Mouse (Mus musculus) bone marrow macrophage, adult 2 months (primary cell): ENCODE data around the gene Sctr. TPM values are rescaled to one million over a fixed set of nuclear protein-coding genes. Genes with fewer than 3 reads are reported as not detected.
A peak's percentile ranks its signal among the peaks of the same experiment; 100 is the strongest.

Experiments used
- H3K27ac ChIP-seq: 2 replicates; pipeline ENCODE4 v1.5.1; 2012; ENCODE audit warnings: low read depth, low read length; ENCODE audit not compliant: insufficient read depth
- H3K4me1 ChIP-seq: 2 replicates; pipeline ENCODE4 v1.6.1; 2012; ENCODE audit warnings: low read length; ENCODE audit not compliant: control insufficient read depth, insufficient read depth
- H3K4me3 ChIP-seq: 2 replicates; pipeline ENCODE4 v1.5.1; 2012; ENCODE audit warnings: mild to moderate bottlenecking, low read length, moderate library complexity; ENCODE audit not compliant: insufficient read depth
- CTCF ChIP-seq: IDR thresholded peaks from 2 replicates; pipeline ENCODE4 v1.5.1; 2012; ENCODE audit warnings: low read depth, mild to moderate bottlenecking, low read length, moderate library complexity
- POLR2A ChIP-seq: IDR thresholded peaks from 2 replicates; pipeline ENCODE4 v1.6.1; 2012; ENCODE audit warnings: mild to moderate bottlenecking, low read depth, low read length, borderline replicate concordance
- polyA plus RNA-seq: library from polyadenylated mRNA; stranded (reverse); fragments of >200 nt; gene quantifications from 2 replicates; pipeline ENCODE4 v1.2.4, GENCODE M21; 2012; ENCODE audit not compliant: missing spikeins, insufficient read depth, insufficient read length

Sctr gene
- polyA plus RNA-seq, 1 experiment, result not detected

DNA sequence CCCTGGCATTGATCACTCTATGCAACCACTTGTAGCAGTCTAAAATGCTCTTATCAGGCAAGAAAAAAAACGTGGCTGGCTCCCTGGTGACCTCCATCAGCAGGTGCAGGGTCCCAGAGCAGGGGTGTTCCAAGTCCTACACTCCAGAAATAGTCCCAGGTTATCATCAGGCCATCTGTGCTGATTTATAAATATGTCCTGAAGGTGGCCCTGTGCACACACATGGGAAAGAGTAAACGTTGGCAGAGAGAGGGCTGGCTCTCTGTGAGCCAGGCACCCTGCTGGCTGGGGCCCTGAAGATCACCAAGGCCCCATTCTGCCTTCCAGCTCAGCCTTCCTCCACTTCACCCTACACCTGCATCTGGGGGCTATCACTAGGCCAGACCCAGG is 18.4 kb downstream of the Sctr start:
- H3K27ac ChIP-seq, result no peak overlapping the region
- no peak overlapping the region for H3K4me3 ChIP-seq
- H3K4me1 ChIP-seq, result peaks cover 5% of the 10 kb centered on the region; the same call in 1 of the 2 replicates
- no peak for TF ChIP-seq POLR2A
- no peak for TF ChIP-seq CTCF

GRCm38 (mm10) chr1:120027693-120028092 is 21.0 kb downstream of the Sctr start:
- H3K27ac ChIP-seq, result no peak overlapping the region

GRCm38 (mm10) chr1:120030474-120030873 is 23.8 kb downstream of the Sctr start:
- TF ChIP-seq CTCF (no peak), POLR2A (no peak)
- H3K27ac ChIP-seq, result no peak overlapping the region
- H3K4me1 ChIP-seq, result peaks cover 13% of the 10 kb centered on the region; the same call in 1 of the 2 replicates
- H3K4me3 ChIP-seq, result no peak overlapping the region

More at GRCm38 (mm10) chr1:120027693-120028092, 21.0 kb downstream of the Sctr start:
- Histone ChIP-seq H3K4me3 (no peak overlapping the region), H3K4me1 (0 out of 2 replicates have a peak, but pooled peaks cover 2% of the 10 kb centered on the region)
- no peak for TF ChIP-seq POLR2A
- TF ChIP-seq CTCF, result no peak

DNA sequence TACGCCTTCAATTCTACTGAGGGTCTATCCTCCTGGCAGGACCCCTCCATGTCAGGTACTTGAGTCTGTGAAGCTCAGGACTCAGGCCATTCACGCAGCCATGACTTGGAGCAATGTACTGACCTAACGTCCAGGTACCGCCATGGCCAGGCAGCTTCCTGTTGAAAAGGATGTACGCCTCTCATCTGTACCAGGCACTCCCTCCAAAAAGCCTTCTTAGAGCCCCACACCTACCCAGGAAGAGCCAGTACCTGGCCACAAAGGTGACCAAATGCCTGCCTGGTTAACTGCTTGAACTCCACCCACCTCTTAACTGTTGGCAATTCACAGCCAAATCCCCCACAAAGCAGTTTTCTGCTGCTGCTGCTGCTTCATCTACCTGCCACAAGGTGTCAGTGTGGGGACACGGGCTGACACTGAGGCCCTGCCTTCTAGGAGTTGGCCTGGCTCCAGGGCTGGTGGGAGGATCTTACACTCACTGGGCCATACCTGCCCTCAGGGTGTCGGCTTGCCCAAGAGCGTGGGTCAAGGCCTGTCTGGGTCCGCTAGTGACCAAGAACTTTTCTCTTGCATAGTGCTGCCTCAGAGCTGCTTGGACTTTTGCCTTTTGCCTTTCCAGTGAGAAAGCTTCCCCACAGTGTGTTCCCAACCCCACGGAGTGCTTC is 26.2 kb downstream of the Sctr start:
- Histone ChIP-seq H3K27ac (no peak overlapping the region), H3K4me1 (peaks cover 18% of the 10 kb centered on the region), H3K4me3 (no peak overlapping the region)
- TF ChIP-seq POLR2A (no peak), CTCF (peak; percentile 92)

DNA sequence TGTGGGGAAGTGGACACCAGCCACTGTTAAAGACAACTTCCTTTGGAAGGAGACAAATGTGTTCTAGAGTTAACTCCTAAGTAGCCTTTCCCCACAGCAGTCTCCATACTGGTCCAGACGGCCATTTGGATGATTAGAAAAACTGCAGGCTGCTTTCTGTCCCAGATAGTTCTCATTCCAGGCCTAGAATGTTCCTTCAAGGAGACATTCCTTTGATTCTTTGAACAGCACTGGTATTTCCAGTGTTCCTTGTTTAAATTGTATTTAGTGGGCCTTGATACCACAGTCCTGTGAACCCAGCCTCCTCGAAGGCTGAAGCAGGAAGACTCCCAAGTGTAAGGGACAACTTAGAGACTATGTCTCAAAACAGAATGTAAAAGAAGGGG is 26.8 kb downstream of the Sctr start:
- TF ChIP-seq POLR2A, result no peak
- no peak for TF ChIP-seq CTCF
- no peak overlapping the region for H3K27ac ChIP-seq
- peaks cover 23% of the 10 kb centered on the region for H3K4me1 ChIP-seq
- H3K4me3 ChIP-seq, result no peak overlapping the region

DNA sequence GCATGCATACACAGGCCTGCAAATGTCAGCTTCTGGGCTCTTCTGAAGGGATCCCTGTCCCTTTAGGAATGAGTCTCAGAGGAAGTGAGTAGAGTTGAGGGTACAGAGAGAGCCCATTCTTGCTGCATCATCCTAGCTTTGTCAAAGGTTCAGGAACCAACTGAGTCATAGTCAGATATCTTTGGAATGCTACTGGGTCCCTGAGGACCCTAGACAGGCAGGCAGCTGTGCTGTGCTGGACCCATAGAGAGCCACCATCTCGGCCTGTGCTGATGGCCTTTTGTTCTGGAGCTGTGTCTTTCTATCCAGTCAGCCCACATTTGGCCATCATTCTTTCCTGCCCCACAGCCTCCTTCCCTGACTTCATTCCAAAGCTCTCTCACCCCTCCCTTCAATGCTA is 28.1 kb downstream of the Sctr start:
- Histone ChIP-seq H3K27ac (no peak overlapping the region), H3K4me1 (peaks cover 36% of the 10 kb centered on the region), H3K4me3 (no peak overlapping the region)
- TF ChIP-seq POLR2A (no peak), CTCF (no peak)

GRCm38 (mm10) chr1:120035456-120036034 is 28.9 kb downstream of the Sctr start:
- H3K4me3 ChIP-seq, result no peak overlapping the region
- peaks cover 39% of the 10 kb centered on the region for H3K4me1 ChIP-seq
- no peak for TF ChIP-seq CTCF
- TF ChIP-seq POLR2A, result no peak
- no peak overlapping the region for H3K27ac ChIP-seq

DNA sequence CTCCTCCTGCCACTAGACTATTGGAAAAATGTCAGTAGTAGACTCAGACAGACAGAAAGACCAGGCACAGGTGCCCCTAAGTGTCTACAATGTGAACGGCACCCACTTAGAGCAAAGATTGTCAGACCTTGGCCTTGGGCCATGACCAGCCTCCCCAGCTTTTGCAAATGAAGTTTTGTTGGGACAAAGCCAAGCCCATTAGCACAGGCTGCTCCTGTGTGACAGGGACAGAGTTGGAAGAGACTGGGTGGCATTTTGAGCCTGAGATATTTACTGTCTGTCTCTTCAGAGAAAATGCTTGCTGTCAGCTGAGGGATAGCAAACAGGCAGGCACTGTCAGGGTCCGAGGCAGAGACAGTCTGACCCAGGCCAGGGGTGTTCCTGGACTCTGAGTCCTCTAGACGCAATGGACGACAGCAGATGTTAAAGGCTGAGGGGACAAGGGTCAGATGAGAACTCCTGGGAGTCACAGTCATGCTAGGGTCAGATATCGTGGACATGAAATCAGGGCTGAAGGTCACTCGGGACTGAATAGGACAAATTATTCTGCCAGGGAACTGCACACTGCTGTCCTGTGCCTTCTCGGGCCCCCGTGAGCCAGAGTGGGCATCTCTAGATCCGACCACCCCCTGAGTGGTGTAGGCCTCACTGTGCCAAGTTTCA is 30.5 kb downstream of the Sctr start:
- Histone ChIP-seq H3K4me3 (no peak overlapping the region), H3K27ac (no peak overlapping the region)

GRCm38 (mm10) chr1:120038594-120038993 is 31.9 kb downstream of the Sctr start:
- no peak overlapping the region for H3K4me3 ChIP-seq

More for the DNA sequence above, 30.5 kb downstream of the Sctr start:
- peaks cover 39% of the 10 kb centered on the region for H3K4me1 ChIP-seq
- no peak for TF ChIP-seq CTCF
- TF ChIP-seq POLR2A, result no peak

DNA sequence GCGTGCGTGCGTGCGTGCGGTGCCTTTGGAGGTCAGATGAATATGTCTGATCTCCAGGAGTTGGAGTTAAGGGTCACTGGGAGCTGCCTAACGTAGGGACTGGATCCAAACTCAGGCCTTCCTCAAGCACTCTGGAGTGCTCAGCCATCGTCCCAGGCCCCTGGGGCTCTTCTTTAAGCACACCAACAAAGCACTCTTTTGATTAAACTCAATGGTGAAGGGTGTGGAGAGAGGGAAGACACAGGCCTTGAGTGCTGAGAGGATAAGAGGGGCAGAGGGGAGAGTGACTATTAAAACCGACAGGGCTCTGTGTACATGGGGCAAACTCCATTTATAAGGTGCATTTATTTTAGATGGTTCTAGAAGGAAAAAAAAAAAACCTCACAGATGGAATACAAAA is 35.7 kb downstream of the Sctr start:
- peaks cover 33% of the 10 kb centered on the region for H3K4me1 ChIP-seq
- H3K27ac ChIP-seq, result no peak overlapping the region
- no peak overlapping the region for H3K4me3 ChIP-seq
- no peak for TF ChIP-seq CTCF
- TF ChIP-seq POLR2A, result no peak

More at GRCm38 (mm10) chr1:120038594-120038993, 31.9 kb downstream of the Sctr start:
- no peak for TF ChIP-seq CTCF
- TF ChIP-seq POLR2A, result no peak
- H3K4me1 ChIP-seq, result peaks cover 30% of the 10 kb centered on the region
- H3K27ac ChIP-seq, result peak overlapping the region; percentile 44
